Mouse (Mus musculus): ENCODE data around the gene Pbx3. TPM values are rescaled to one million over a fixed set of nuclear protein-coding genes. Genes with fewer than 3 reads are reported as not detected.

The Pbx3 gene
- polyA plus RNA-seq, 2 experiments = 7.7 to 9.8 TPM

DNA sequence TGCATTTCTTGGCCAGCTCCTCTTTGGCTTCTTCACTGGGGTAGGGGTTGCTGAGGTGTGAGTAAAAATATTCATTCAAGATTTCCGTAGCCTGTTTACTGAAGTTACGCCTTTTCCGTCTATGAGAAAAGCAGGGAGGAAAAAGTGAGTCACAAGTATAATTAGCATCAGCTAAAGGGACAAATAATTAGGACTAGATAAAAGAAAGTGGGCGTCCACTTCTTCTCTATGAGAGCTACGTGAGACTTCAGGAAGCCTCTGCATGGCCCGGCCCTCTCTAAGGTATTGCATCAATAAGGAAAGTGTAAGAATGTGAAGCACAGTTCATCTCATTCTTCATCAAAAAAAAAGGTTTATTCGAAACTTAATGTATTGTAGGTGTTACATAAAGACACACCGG is 168.1 kb downstream of the Pbx3 start:
- Histone ChIP-seq H3K9me3 (ENCODE audit: control insufficient read depth, low read length) (no peaks in the 10 kb centered on the region), H3K9ac (replicated peaks) (no peak overlapping the region), H3K27me3 (ENCODE audit: control insufficient read depth, insufficient read depth, low read length) (no peaks in the 10 kb centered on the region), H3K27ac (no peak overlapping the region), H3K4me1 (replicated peaks; ENCODE audit: control insufficient read depth in 2 of 2, insufficient read depth in 2 of 2, low read length in 1 of 2) (no peaks in the 10 kb centered on the region), H3K36me3 (replicated peaks; ENCODE audit: control insufficient read depth, insufficient read depth, low read depth) (0 out of 2 replicates have a peak, but pooled peaks cover 4% of the 10 kb centered on the region), H3K4me2 (ENCODE audit: low read depth) (no peak overlapping the region), H3K4me3 (ENCODE audit: insufficient read depth in 1 of 2, low read depth in 2 of 2, low read length in 2 of 2) (no peak overlapping the region)
- TF ChIP-seq EP300 (IDR thresholded peaks at IDR 0.05; ENCODE audit: low read depth) = no peak
- TF ChIP-seq CTCF (IDR thresholded peaks at IDR 0.05; ENCODE audit: low read depth) = no peak
- DNase-seq (ENCODE audit: low read depth in 3 of 3, low spot score in 3 of 3) (no peak), ATAC-seq (ENCODE audit: insufficient read depth) (no peak)
- WGBS (ENCODE audit: insufficient replicate concordance) = 84% methylated on average over 8 of the region's 8 CpGs

DNA sequence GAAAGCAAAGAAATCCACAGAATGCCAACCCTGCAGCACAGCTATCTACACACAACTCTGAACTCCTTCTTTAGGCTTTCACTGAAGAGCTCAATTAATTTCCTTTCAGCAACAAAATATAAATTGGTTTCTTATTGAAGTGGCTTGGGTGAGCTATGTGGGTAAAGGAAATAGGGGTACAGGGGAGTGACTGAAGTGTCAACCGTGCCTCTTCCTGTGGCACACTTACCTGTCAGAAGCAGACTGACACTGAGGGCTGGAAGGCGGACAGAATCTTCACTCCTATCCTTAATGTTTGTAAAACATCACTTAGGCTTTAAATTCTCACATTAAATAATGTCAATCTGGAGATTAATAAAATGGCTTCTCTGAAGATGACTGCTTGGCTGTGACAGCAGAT is 168.6 kb downstream of the Pbx3 start:
- no peak for TF ChIP-seq EP300 (IDR thresholded peaks at IDR 0.05; ENCODE audit: low read depth)
- no peak for TF ChIP-seq CTCF (IDR thresholded peaks at IDR 0.05; ENCODE audit: low read depth)
- Histone ChIP-seq H3K4me1 (replicated peaks; ENCODE audit: control insufficient read depth in 2 of 2, insufficient read depth in 2 of 2, low read length in 1 of 2) (no peaks in the 10 kb centered on the region), H3K9ac (replicated peaks) (no peak overlapping the region), H3K27ac (no peak overlapping the region), H3K4me3 (ENCODE audit: insufficient read depth in 1 of 2, low read depth in 2 of 2, low read length in 2 of 2) (no peak overlapping the region), H3K36me3 (replicated peaks; ENCODE audit: control insufficient read depth, insufficient read depth, low read depth) (0 out of 2 replicates have a peak, but pooled peaks cover 4% of the 10 kb centered on the region), H3K27me3 (ENCODE audit: control insufficient read depth, insufficient read depth, low read length) (no peaks in the 10 kb centered on the region), H3K9me3 (ENCODE audit: control insufficient read depth, low read length) (no peaks in the 10 kb centered on the region), H3K4me2 (ENCODE audit: low read depth) (no peak overlapping the region)
- DNase-seq (ENCODE audit: low read depth in 3 of 3, low spot score in 3 of 3) (no peak), ATAC-seq (ENCODE audit: insufficient read depth) (no peak)
- 81% methylated on average over 2 of the region's 2 CpGs for WGBS (ENCODE audit: insufficient replicate concordance)

DNA sequence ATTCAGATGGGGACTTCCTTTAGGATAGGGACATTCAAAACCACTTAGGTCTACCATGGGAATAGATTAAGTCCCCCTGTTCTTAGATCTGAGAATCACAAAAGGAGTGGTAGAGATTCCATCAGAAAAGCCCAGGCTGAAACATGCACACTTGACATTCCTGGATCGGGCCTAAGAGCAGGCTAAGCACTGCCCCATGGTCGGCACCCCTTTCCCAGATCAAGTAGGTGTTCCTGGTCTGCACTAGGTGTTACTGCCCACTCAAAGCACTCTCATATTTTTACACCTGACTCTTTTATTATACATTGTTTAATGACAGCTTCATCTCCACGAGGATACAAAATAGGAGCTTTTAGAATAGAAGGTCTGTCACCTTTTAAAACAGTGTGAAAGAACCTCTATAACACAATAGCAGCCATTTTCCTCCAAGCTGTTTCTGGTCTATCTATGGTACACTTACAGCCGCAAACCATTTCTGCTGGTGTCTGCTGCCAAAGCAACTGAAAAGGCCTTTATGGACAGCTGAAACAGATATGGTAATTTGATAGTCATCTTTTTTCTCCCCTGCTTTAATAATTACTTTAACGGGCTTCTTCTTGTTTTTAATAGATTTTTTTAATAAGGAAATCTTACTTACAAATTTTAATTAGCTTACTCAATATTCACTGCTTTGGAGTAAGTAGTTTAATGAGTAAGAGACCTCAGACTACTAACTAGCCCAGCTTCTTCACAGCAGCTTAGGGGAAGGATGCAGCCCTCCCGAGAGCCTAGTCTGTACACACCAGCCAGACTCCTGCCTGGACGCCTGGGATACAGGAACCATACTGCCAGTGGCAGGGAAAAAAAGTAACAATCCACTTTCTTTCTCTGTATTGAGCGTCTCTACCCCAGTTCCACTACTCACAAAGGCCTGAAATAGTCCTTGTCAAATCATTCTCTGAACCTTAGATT is 178.8 kb downstream of the Pbx3 start:
- DNase-seq (ENCODE audit: low read depth in 3 of 3, low spot score in 3 of 3) = no peak
- WGBS (ENCODE audit: insufficient replicate concordance) = 65% methylated on average over 8 of the region's 8 CpGs
- H3K27me3 ChIP-seq (ENCODE audit: control insufficient read depth, insufficient read depth, low read length) = no peaks in the 10 kb centered on the region

GRCm38 (mm10) chr2:34193276-34193675 is 179.7 kb downstream of the Pbx3 start:
- H3K36me3 ChIP-seq (replicated peaks; ENCODE audit: control insufficient read depth, insufficient read depth, low read depth) = no peaks in the 10 kb centered on the region
- H3K9me3 ChIP-seq (ENCODE audit: control insufficient read depth, low read length) = no peaks in the 10 kb centered on the region
- ATAC-seq (ENCODE audit: insufficient read depth) = no peak
- H3K4me3 ChIP-seq (ENCODE audit: insufficient read depth in 1 of 2, low read depth in 2 of 2, low read length in 2 of 2) = no peak overlapping the region
- WGBS (ENCODE audit: insufficient replicate concordance) = 72% methylated on average over 5 of the region's 5 CpGs
- H3K9ac ChIP-seq (replicated peaks) = no peak overlapping the region
- H3K4me2 ChIP-seq (ENCODE audit: low read depth) = no peak overlapping the region
- H3K27ac ChIP-seq = no peak overlapping the region
- no peaks in the 10 kb centered on the region for H3K4me1 ChIP-seq (replicated peaks; ENCODE audit: control insufficient read depth in 2 of 2, insufficient read depth in 2 of 2, low read length in 1 of 2)
- DNase-seq (ENCODE audit: low read depth in 3 of 3, low spot score in 3 of 3) = no peak
- TF ChIP-seq EP300 (IDR thresholded peaks at IDR 0.05; ENCODE audit: low read depth) (no peak), CTCF (IDR thresholded peaks at IDR 0.05; ENCODE audit: low read depth) (no peak)
- H3K27me3 ChIP-seq (ENCODE audit: control insufficient read depth, insufficient read depth, low read length) = no peaks in the 10 kb centered on the region

More for the DNA sequence above, 178.8 kb downstream of the Pbx3 start:
- no peaks in the 10 kb centered on the region for H3K4me1 ChIP-seq (replicated peaks; ENCODE audit: control insufficient read depth in 2 of 2, insufficient read depth in 2 of 2, low read length in 1 of 2)
- no peak overlapping the region for H3K4me3 ChIP-seq (ENCODE audit: insufficient read depth in 1 of 2, low read depth in 2 of 2, low read length in 2 of 2)
- H3K9ac ChIP-seq (replicated peaks) = no peak overlapping the region
- no peak for TF ChIP-seq EP300 (IDR thresholded peaks at IDR 0.05; ENCODE audit: low read depth)
- TF ChIP-seq CTCF (IDR thresholded peaks at IDR 0.05; ENCODE audit: low read depth) = no peak
- H3K27ac ChIP-seq = no peak overlapping the region
- no peaks in the 10 kb centered on the region for H3K9me3 ChIP-seq (ENCODE audit: control insufficient read depth, low read length)
- no peaks in the 10 kb centered on the region for H3K36me3 ChIP-seq (replicated peaks; ENCODE audit: control insufficient read depth, insufficient read depth, low read depth)
- H3K4me2 ChIP-seq (ENCODE audit: low read depth) = no peak overlapping the region
- ATAC-seq (ENCODE audit: insufficient read depth) = no peak

- no peak overlapping the region for H3K27ac ChIP-seq
- no peaks in the 10 kb centered on the region for H3K9me3 ChIP-seq (ENCODE audit: control insufficient read depth, low read length)
- DNase-seq (ENCODE audit: low read depth in 3 of 3, low spot score in 3 of 3) (no peak), ATAC-seq (ENCODE audit: insufficient read depth) (no peak)
- WGBS (ENCODE audit: insufficient replicate concordance) = 52% methylated on average over 2 of the region's 2 CpGs
- H3K4me3 ChIP-seq (ENCODE audit: insufficient read depth in 1 of 2, low read depth in 2 of 2, low read length in 2 of 2) = no peak overlapping the region
- H3K27me3 ChIP-seq (ENCODE audit: control insufficient read depth, insufficient read depth, low read length) = no peaks in the 10 kb centered on the region
- no peak for TF ChIP-seq EP300 (IDR thresholded peaks at IDR 0.05; ENCODE audit: low read depth)
- no peak for TF ChIP-seq CTCF (IDR thresholded peaks at IDR 0.05; ENCODE audit: low read depth)
- H3K4me2 ChIP-seq (ENCODE audit: low read depth) = no peak overlapping the region
- no peak overlapping the region for H3K9ac ChIP-seq (replicated peaks)
- H3K36me3 ChIP-seq (replicated peaks; ENCODE audit: control insufficient read depth, insufficient read depth, low read depth) = no peaks in the 10 kb centered on the region
- no peaks in the 10 kb centered on the region for H3K4me1 ChIP-seq (replicated peaks; ENCODE audit: control insufficient read depth in 2 of 2, insufficient read depth in 2 of 2, low read length in 1 of 2)
Measured at GRCm38 (mm10) chr2:34187366-34187765, 185.6 kb downstream of the Pbx3 start.
